Mouse (Mus musculus) brain, adult 10 weeks (tissue): ENCODE data around the gene Ulbp1. TPM values are rescaled to one million over a fixed set of nuclear protein-coding genes. Genes with fewer than 3 reads are reported as not detected.

ENCODE experiments used
- polyA plus RNA-seq: library from polyadenylated mRNA; stranded (reverse); fragments of 350-450 nt; fragmentation: Illumina TruSeq; extraction: RNeasy Lipid Tissue Mini Kit (QIAGEN cat#74804); gene quantifications from one replicate; pipeline ENCODE4 v1.2.3, GENCODE M21; 2015; ENCODE audit warnings: low read depth, low replicate concordance

The Ulbp1 gene
- 0.33 TPM for polyA plus RNA-seq

GRCm38 (mm10) chr10:7473197-7473889 lies at the start of gene Ulbp1:
Ulbp1 (minus strand) TSS chr10:7473638.

Other genes starting within 250 kb of the Ulbp1 start
- gene Lrp11, start 116.2 kb upstream of the Ulbp1 start, polyA plus RNA-seq = 122 TPM
- gene Nup43, start 193.9 kb upstream of the Ulbp1 start, polyA plus RNA-seq = 8.9 TPM
- 241 TPM for gene Pcmt1, start 207.5 kb upstream of the Ulbp1 start, polyA plus RNA-seq
- gene Lats1, start 207.6 kb upstream of the Ulbp1 start, polyA plus RNA-seq = 15.8 TPM